Comparison of ENCODE assay signal across 16 mouse cellular contexts in genomic region chr11:116058022-116058614, GRCm38 (mm10). TPM values are rescaled to one million over a fixed set of nuclear protein-coding genes. Genes with fewer than 3 reads are reported as not detected.
DNase-seq lines count a peak whose midpoint lies in the region; ATAC-seq and TF ChIP-seq lines count a peak whose summit lies in the region.
"Had no signal": no experiment of that assay in that cellular context is flagged by ENCODE, and none has a peak within 500 bp of the region (broad histone marks: within the 10 kb centered on the region; RNA-seq: fewer than 3 reads in every experiment).

No protein-coding gene starts in this region.

- DNase-seq in frontal cortex, postnatal 36 days (ENCODE audit: low spot score in 2 of 2): peak; percentile 55 to 61
- DNase-seq in frontal cortex, postnatal 10 days (ENCODE audit: low spot score in 2 of 2): no peak
- DNase-seq in liver, embryonic 11.5 days (ENCODE audit: low spot score): no peak
- no peak for DNase-seq in liver, postnatal 0 days
- DNase-seq in MN1 (ENCODE audit: low spot score): peak; percentile 61
- DNase-seq in cerebellum, postnatal 36 days: peak; percentile 35 to 40
- no peak for DNase-seq in thymus, postnatal 25 days
- DNase-seq: adrenal gland, postnatal 10 days; B cell, adult 2 months; heart, postnatal 14 days; layer of hippocampus, adult 9-11 months; lung, postnatal 10 days had no signal

- no peak for TF ChIP-seq CTCF in liver, postnatal 0 days (IDR thresholded peaks at IDR 0.05; ENCODE audit: low read depth)

- H3K27ac ChIP-seq in liver, embryonic 11.5 days (ENCODE audit: low read depth, low read length): peak overlapping the region; percentile 82; the same call in 1 of the 2 replicates
- H3K27ac ChIP-seq in liver, postnatal 0 days (ENCODE audit: low read depth): no peak overlapping the region
- H3K27ac ChIP-seq in forebrain, embryonic 13.5 days: no peak overlapping the region
- H3K27ac ChIP-seq: kidney, postnatal 0 days; limb, embryonic 12.5 days; midbrain, embryonic 12.5 days had no signal

- H3K4me1 ChIP-seq in liver, embryonic 11.5 days (replicated peaks; ENCODE audit: control insufficient read depth, insufficient read depth, low read length): peaks cover 35% of the 10 kb centered on the region
- H3K4me1 ChIP-seq in liver, postnatal 0 days (ENCODE audit: insufficient read depth): peaks cover 19% of the 10 kb centered on the region
- H3K4me1 ChIP-seq in forebrain, embryonic 13.5 days: 0 out of 2 replicates have a peak, but pooled peaks cover 5% of the 10 kb centered on the region
- H3K4me1 ChIP-seq: limb, embryonic 12.5 days; midbrain, embryonic 12.5 days had no signal

- TF ChIP-seq EP300 in liver, postnatal 0 days (IDR thresholded peaks at IDR 0.05; ENCODE audit: low read depth): no peak

- no peak overlapping the region for H3K4me3 ChIP-seq in liver, embryonic 11.5 days (ENCODE audit: low read depth, low read length)
- H3K4me3 ChIP-seq in liver, postnatal 0 days (ENCODE audit: low read depth, low read length): no peak overlapping the region
- no peak overlapping the region for H3K4me3 ChIP-seq in forebrain, embryonic 13.5 days
- H3K4me3 ChIP-seq: limb, embryonic 12.5 days; midbrain, embryonic 12.5 days had no signal

- 77% methylated on average over 12 of the region's 12 CpGs for WGBS in liver, embryonic 11.5 days
- 68% methylated on average over 12 of the region's 12 CpGs for WGBS in liver, postnatal 0 days (ENCODE audit: insufficient replicate concordance)
- 85% methylated on average over 12 of the region's 12 CpGs for WGBS in forebrain, embryonic 13.5 days

- ATAC-seq in liver, embryonic 11.5 days (replicated peaks; ENCODE audit: low FRiP score): no peak
- ATAC-seq in liver, postnatal 0 days: no peak
- no peak for ATAC-seq in forebrain, embryonic 13.5 days

- H3K9me3 ChIP-seq in liver, embryonic 11.5 days (ENCODE audit: control insufficient read depth, low read length): no peaks in the 10 kb centered on the region
- H3K9me3 ChIP-seq in liver, postnatal 0 days (ENCODE audit: low read length): no peaks in the 10 kb centered on the region
- H3K9me3 ChIP-seq in forebrain, embryonic 13.5 days (replicated peaks): no peaks in the 10 kb centered on the region
- H3K9me3 ChIP-seq: limb, embryonic 12.5 days; midbrain, embryonic 12.5 days had no signal

- peak overlapping the region; percentile 39; the same call in 1 of the 2 replicates for H3K9ac ChIP-seq in liver, embryonic 11.5 days (ENCODE audit: low read depth, low read length)
- no peak overlapping the region for H3K9ac ChIP-seq in liver, postnatal 0 days (replicated peaks)
- no peak overlapping the region for H3K9ac ChIP-seq in forebrain, embryonic 13.5 days
- H3K9ac ChIP-seq: limb, embryonic 12.5 days; midbrain, embryonic 12.5 days had no signal

- H3K36me3 ChIP-seq in liver, embryonic 11.5 days (ENCODE audit: control insufficient read depth, insufficient read depth, low read length): peaks cover 69% of the 10 kb centered on the region
- H3K36me3 ChIP-seq in liver, postnatal 0 days (replicated peaks; ENCODE audit: insufficient read depth, low read length): peaks cover 77% of the 10 kb centered on the region
- H3K36me3 ChIP-seq in forebrain, embryonic 13.5 days (ENCODE audit: poor library complexity, severe bottlenecking): peaks cover 95% of the 10 kb centered on the region

- peak overlapping the region; percentile 12; the same call in 1 of the 2 replicates for H3K4me2 ChIP-seq in liver, embryonic 11.5 days
- H3K4me2 ChIP-seq in liver, postnatal 0 days (ENCODE audit: low read depth, low read length): no peak overlapping the region
- H3K4me2 ChIP-seq in forebrain, embryonic 13.5 days: no peak overlapping the region
- H3K4me2 ChIP-seq: limb, embryonic 12.5 days; midbrain, embryonic 12.5 days had no signal

- H3K27me3 ChIP-seq in liver, embryonic 11.5 days (replicated peaks; ENCODE audit: control insufficient read depth, insufficient read depth, low read length): no peaks in the 10 kb centered on the region
- H3K27me3 ChIP-seq in liver, postnatal 0 days (ENCODE audit: insufficient read depth, low read length): no peaks in the 10 kb centered on the region
- no peaks in the 10 kb centered on the region for H3K27me3 ChIP-seq in forebrain, embryonic 13.5 days
- H3K27me3 ChIP-seq: limb, embryonic 12.5 days had no signal

RNA-seq across cellular contexts. Expression of gene Unc13d, which starts 19.6 kb away (rescaled TPM):
- 44.8 and 45.3 TPM in 2 replicates for polyA plus RNA-seq in liver, embryonic 11.5 days (2014; fragmentation: Nextera tagmentation; extraction: Ambion mirVana)
- polyA plus RNA-seq in liver, postnatal 0 days (2015; fragmentation: Nextera tagmentation; extraction: Ambion mirVana): 6.1 and 6.9 TPM in 2 replicates
- polyA plus RNA-seq in forebrain, embryonic 13.5 days (2015; fragmentation: Nextera tagmentation; extraction: Ambion mirVana): 0.84 and 0.98 TPM in 2 replicates

RNA-seq across cellular contexts. Expression of gene Unk, which starts 28.0 kb away (rescaled TPM):
- polyA plus RNA-seq in liver, embryonic 11.5 days (2014; fragmentation: Nextera tagmentation; extraction: Ambion mirVana): 28.9 and 34.1 TPM in 2 replicates
- polyA plus RNA-seq in liver, postnatal 0 days (2015; fragmentation: Nextera tagmentation; extraction: Ambion mirVana): 3.9 and 5.1 TPM in 2 replicates
- 38.0 and 42.3 TPM in 2 replicates for polyA plus RNA-seq in forebrain, embryonic 13.5 days (2015; fragmentation: Nextera tagmentation; extraction: Ambion mirVana)

RNA-seq across cellular contexts. Expression of gene Wbp2, which starts 28.7 kb away (rescaled TPM):
- 98.8 and 105 TPM in 2 replicates for polyA plus RNA-seq in liver, embryonic 11.5 days (2014; fragmentation: Nextera tagmentation; extraction: Ambion mirVana)
- polyA plus RNA-seq in liver, postnatal 0 days (2015; fragmentation: Nextera tagmentation; extraction: Ambion mirVana): 63.3 and 65.0 TPM in 2 replicates
- polyA plus RNA-seq in forebrain, embryonic 13.5 days (2015; fragmentation: Nextera tagmentation; extraction: Ambion mirVana): 114 and 115 TPM in 2 replicates

RNA-seq across cellular contexts. Expression of gene H3f3b, which starts 30.4 kb away (rescaled TPM):
- 1,141 and 1,182 TPM in 2 replicates for polyA plus RNA-seq in liver, embryonic 11.5 days (2014; fragmentation: Nextera tagmentation; extraction: Ambion mirVana)
- polyA plus RNA-seq in liver, postnatal 0 days (2015; fragmentation: Nextera tagmentation; extraction: Ambion mirVana): 647 and 656 TPM in 2 replicates
- polyA plus RNA-seq in forebrain, embryonic 13.5 days (2015; fragmentation: Nextera tagmentation; extraction: Ambion mirVana): 2,689 and 2,766 TPM in 2 replicates

RNA-seq across cellular contexts. Expression of gene Galk1, which starts 45.6 kb away (rescaled TPM):
- polyA plus RNA-seq in liver, embryonic 11.5 days (2014; fragmentation: Nextera tagmentation; extraction: Ambion mirVana): 299 and 304 TPM in 2 replicates
- polyA plus RNA-seq in liver, postnatal 0 days (2015; fragmentation: Nextera tagmentation; extraction: Ambion mirVana): 317 and 319 TPM in 2 replicates
- 74.8 and 86.1 TPM in 2 replicates for polyA plus RNA-seq in forebrain, embryonic 13.5 days (2015; fragmentation: Nextera tagmentation; extraction: Ambion mirVana)

Comparison
In these comparisons a context has a peak if more than half of its experiments do, and no peak if none do; other contexts are left out.
1. DNase-seq: peak in frontal cortex, postnatal 36 days (2 of 2), MN1 (single experiment) and cerebellum, postnatal 36 days (2 of 2); none in frontal cortex, postnatal 10 days (0 of 2), liver, embryonic 11.5 days (single experiment), liver, postnatal 0 days (single experiment) and thymus, postnatal 25 days (single experiment).